ENCODE assay signal across 9 mouse cellular contexts in genomic region chr3:123235495-123235894, GRCm38 (mm10). TPM values are rescaled to one million over a fixed set of nuclear protein-coding genes. Genes with fewer than 3 reads are reported as not detected.
A peak's percentile ranks its signal among the peaks of the same experiment; 100 is the strongest.
DNase-seq lines count a peak whose midpoint lies in the region; ATAC-seq lines count a peak whose summit lies in the region.
"Had no signal": no experiment of that assay in that cellular context is flagged by ENCODE, and none has a peak within 500 bp of the region (broad histone marks: within the 10 kb centered on the region; RNA-seq: fewer than 3 reads in every experiment).

No protein-coding gene starts in this region.

- H3K27me3 ChIP-seq in heart, embryonic 14.5 days (ENCODE audit: control insufficient read depth, insufficient read depth, low read length), result no peaks in the 10 kb centered on the region
- H3K27me3 ChIP-seq in hindbrain, embryonic 15.5 days, result no peaks in the 10 kb centered on the region; the same call in 1 of the 2 replicates
- H3K27me3 ChIP-seq in midbrain, embryonic 16.5 days (ENCODE audit: control insufficient read depth, insufficient read depth, low read depth, low read length), result no peaks in the 10 kb centered on the region

- WGBS in heart, embryonic 14.5 days, result 18% methylated on average over 7 of the region's 7 CpGs
- 19% methylated on average over 7 of the region's 7 CpGs for WGBS in hindbrain, embryonic 15.5 days
- WGBS in midbrain, embryonic 16.5 days, result 15% methylated on average over 7 of the region's 7 CpGs

- peaks cover 15 to 22% of the 10 kb centered on the region in 2 experiments for H3K4me1 ChIP-seq in heart, embryonic 14.5 days (ENCODE audit: control insufficient read depth in 2 of 2, insufficient read depth in 2 of 2, low read length in 2 of 2)
- no peaks in the 10 kb centered on the region for H3K4me1 ChIP-seq in brown adipose tissue, adult 24 weeks (ENCODE audit: control insufficient read depth, insufficient read depth, insufficient read length, low read length)
- H3K4me1 ChIP-seq in hindbrain, embryonic 15.5 days (replicated peaks), result peaks cover 18% of the 10 kb centered on the region
- peaks cover 10% of the 10 kb centered on the region for H3K4me1 ChIP-seq in midbrain, embryonic 16.5 days (ENCODE audit: control insufficient read depth, insufficient read depth, low read length)

- peaks cover 6% of the 10 kb centered on the region; the same call in 1 of the 2 replicates for H3K9me3 ChIP-seq in heart, embryonic 14.5 days (ENCODE audit: control insufficient read depth, low read length)
- H3K9me3 ChIP-seq in hindbrain, embryonic 15.5 days, result no peaks in the 10 kb centered on the region
- no peaks in the 10 kb centered on the region for H3K9me3 ChIP-seq in midbrain, embryonic 16.5 days (replicated peaks; ENCODE audit: control insufficient read depth, low read length, poor library complexity, severe bottlenecking)

- peak overlapping the region; percentile 62 to 76 for H3K4me3 ChIP-seq in heart, embryonic 14.5 days (ENCODE audit: control insufficient read depth in 1 of 2, insufficient read depth in 1 of 2, low read depth in 1 of 2, low read length in 2 of 2)
- H3K4me3 ChIP-seq in brown adipose tissue, adult 24 weeks (ENCODE audit: insufficient read depth, low read depth, low read length), result peak overlapping the region; percentile 54
- H3K4me3 ChIP-seq in hindbrain, embryonic 15.5 days, result peak overlapping the region; percentile 55
- H3K4me3 ChIP-seq in midbrain, embryonic 16.5 days (ENCODE audit: low read depth, low read length), result peak overlapping the region; percentile 46

- H3K36me3 ChIP-seq in heart, embryonic 14.5 days (ENCODE audit: control insufficient read depth, insufficient read depth, low read length), result no peaks in the 10 kb centered on the region
- no peaks in the 10 kb centered on the region for H3K36me3 ChIP-seq in hindbrain, embryonic 15.5 days
- H3K36me3 ChIP-seq in midbrain, embryonic 16.5 days (ENCODE audit: control insufficient read depth, insufficient read depth, low read length), result no peaks in the 10 kb centered on the region
- H3K36me3 ChIP-seq: G1E had no signal

- intact Hi-C loops in heart, postnatal 25 days (cut with DNase I), result loop anchor here (1.0 kb wide), 1 partner anchor 87 kb away; no protein-coding TSS in a partner anchor

- ATAC-seq in heart, embryonic 14.5 days (ENCODE audit: insufficient number of reproducible peaks, insufficient read depth, low FRiP score, low read depth), result no peak
- no peak for ATAC-seq in hindbrain, embryonic 15.5 days (ENCODE audit: low FRiP score, low read depth)
- no peak for ATAC-seq in midbrain, embryonic 16.5 days
- no peak for ATAC-seq in frontal cortex, adult (ENCODE audit: low TSS enrichment)

- peak overlapping the region; percentile 78 for H3K9ac ChIP-seq in heart, embryonic 14.5 days (ENCODE audit: low read length)
- H3K9ac ChIP-seq in hindbrain, embryonic 15.5 days, result peak overlapping the region; percentile 49
- H3K9ac ChIP-seq in midbrain, embryonic 16.5 days (ENCODE audit: low read depth, low read length), result peak overlapping the region; percentile 52

- peak overlapping the region; percentile 53 to 62; a peak in 3 of 4 replicates for H3K27ac ChIP-seq in heart, embryonic 14.5 days (replicated peaks in 1 of 2; ENCODE audit: control insufficient read depth in 1 of 2, insufficient read depth in 1 of 2, low read depth in 2 of 2, low read length in 2 of 2)
- H3K27ac ChIP-seq in brown adipose tissue, adult 24 weeks (replicated peaks; ENCODE audit: low read depth, low read length), result no peak overlapping the region
- H3K27ac ChIP-seq in hindbrain, embryonic 15.5 days (replicated peaks), result no peak overlapping the region
- no peak overlapping the region for H3K27ac ChIP-seq in midbrain, embryonic 16.5 days (ENCODE audit: low read length)

- H3K4me2 ChIP-seq in heart, embryonic 14.5 days (ENCODE audit: low read length), result peak overlapping the region; percentile 74
- H3K4me2 ChIP-seq in hindbrain, embryonic 15.5 days, result peak overlapping the region; percentile 98
- H3K4me2 ChIP-seq in midbrain, embryonic 16.5 days (ENCODE audit: low read length), result peak overlapping the region; percentile 86

- DNase-seq in heart, postnatal 25 days (ENCODE audit: low spot score), result no peak
- DNase-seq in adrenal gland, adult 8-10 months, result no peak
- DNase-seq in MN1 (ENCODE audit: low spot score), result no peak

RNA-seq across cellular contexts. Expression of gene Synpo2, which starts 0.5 kb away (rescaled TPM):
- 14.4 and 15.0 TPM in 2 replicates for polyA plus RNA-seq in heart, embryonic 14.5 days (2014; fragmentation: Nextera tagmentation; extraction: Ambion mirVana)
- total RNA-seq in heart, postnatal 25 days (2021), result 10 to 100 TPM; 75.9 to 80.6 TPM
- polyA plus RNA-seq in brown adipose tissue, adult 24 weeks (2012; ENCODE audit: insufficient read depth, insufficient read length, missing spikeins), result 6.0 and 7.4 TPM in 2 replicates
- 0.97 and 1.1 TPM in 2 replicates for polyA plus RNA-seq in hindbrain, embryonic 15.5 days (2015; fragmentation: Nextera tagmentation; extraction: Ambion mirVana)
- 2.3 and 3.2 TPM in 2 replicates for polyA plus RNA-seq in midbrain, embryonic 16.5 days (2015; fragmentation: Nextera tagmentation; extraction: Ambion mirVana)
- 10 to 100 TPM; 13.8 to 31.8 (median 20.3) TPM for total RNA-seq in adrenal gland, adult 8-10 months (2022)
- polyA plus RNA-seq: G1E had no signal

RNA-seq across cellular contexts. Expression of gene Sec24d, which starts 31.8 kb away (rescaled TPM):
- polyA plus RNA-seq in heart, embryonic 14.5 days (2014; fragmentation: Nextera tagmentation; extraction: Ambion mirVana), result 70.8 and 72.8 TPM in 2 replicates
- 10 to 100 TPM; 41.4 to 41.8 TPM for total RNA-seq in heart, postnatal 25 days (2021)
- polyA plus RNA-seq in brown adipose tissue, adult 24 weeks (2012; ENCODE audit: insufficient read depth, insufficient read length, missing spikeins), result 15.3 and 20.7 TPM in 2 replicates
- 13.1 and 16.4 TPM in 2 replicates for polyA plus RNA-seq in hindbrain, embryonic 15.5 days (2015; fragmentation: Nextera tagmentation; extraction: Ambion mirVana)
- 14.0 and 16.2 TPM in 2 replicates for polyA plus RNA-seq in midbrain, embryonic 16.5 days (2015; fragmentation: Nextera tagmentation; extraction: Ambion mirVana)
- total RNA-seq in adrenal gland, adult 8-10 months (2022), result 100 to 1,000 TPM in 2 of 4 experiments, 10 to 100 TPM in 2; 70.8 to 195 (median 124) TPM
- polyA plus RNA-seq: G1E had no signal

Comparison
In these comparisons a context has a peak if more than half of its experiments do, and no peak if none do; other contexts are left out.
1. H3K27ac ChIP-seq: peak in heart, embryonic 14.5 days (2 of 2); none in brown adipose tissue, adult 24 weeks (single experiment), hindbrain, embryonic 15.5 days (single experiment) and midbrain, embryonic 16.5 days (single experiment).
2. Peak in every context shown above with its lines, with median percentiles within 50 percentile points of each other: H3K4me2 ChIP-seq, H3K4me3 ChIP-seq and H3K9ac ChIP-seq.